Comparison of ENCODE assay signal across 9 mouse cellular contexts in genomic region chr5:116116567-116116966, GRCm38 (mm10). TPM values are rescaled to one million over a fixed set of nuclear protein-coding genes. Genes with fewer than 3 reads are reported as not detected.
DNase-seq lines count a peak whose midpoint lies in the region; ATAC-seq and TF ChIP-seq lines count a peak whose summit lies in the region.
"Had no signal": no experiment of that assay in that cellular context is flagged by ENCODE, and none has a peak within 500 bp of the region (broad histone marks: within the 10 kb centered on the region; RNA-seq: fewer than 3 reads in every experiment).

No protein-coding gene starts in this region.

- no peak overlapping the region for H3K9ac ChIP-seq in neural tube, embryonic 15.5 days (replicated peaks)
- no peak overlapping the region for H3K9ac ChIP-seq in liver, embryonic 13.5 days
- H3K9ac ChIP-seq: neural tube, embryonic 13.5 days had no signal

- no peaks in the 10 kb centered on the region; the same call in 1 of the 2 replicates for H3K27me3 ChIP-seq in neural tube, embryonic 15.5 days (replicated peaks)
- H3K27me3 ChIP-seq in cerebellum, adult 2 months (ENCODE audit: control insufficient read depth, insufficient read depth, low read length): peaks cover 1% of the 10 kb centered on the region; the same call in 1 of the 2 replicates
- no peaks in the 10 kb centered on the region for H3K27me3 ChIP-seq in liver, embryonic 13.5 days
- no peaks in the 10 kb centered on the region for H3K27me3 ChIP-seq in small intestine, adult 2 months (ENCODE audit: control insufficient read depth, insufficient read depth, low read length)
- H3K27me3 ChIP-seq: neural tube, embryonic 13.5 days had no signal

- H3K4me2 ChIP-seq in neural tube, embryonic 15.5 days: no peak overlapping the region
- H3K4me2 ChIP-seq in liver, embryonic 13.5 days: no peak overlapping the region
- H3K4me2 ChIP-seq: neural tube, embryonic 13.5 days had no signal

- H3K4me1 ChIP-seq in neural tube, embryonic 15.5 days: no peaks in the 10 kb centered on the region; the same call in 1 of the 2 replicates
- no peaks in the 10 kb centered on the region for H3K4me1 ChIP-seq in cerebellum, adult 2 months (ENCODE audit: control insufficient read depth, insufficient read depth, low read length)
- H3K4me1 ChIP-seq in liver, embryonic 13.5 days (replicated peaks): no peaks in the 10 kb centered on the region
- H3K4me1 ChIP-seq in small intestine, adult 2 months (ENCODE audit: control insufficient read depth, insufficient read depth, insufficient read length, low read length): no peaks in the 10 kb centered on the region
- H3K4me1 ChIP-seq: neural tube, embryonic 13.5 days had no signal

- H3K9me3 ChIP-seq in neural tube, embryonic 15.5 days (replicated peaks): no peaks in the 10 kb centered on the region
- no peaks in the 10 kb centered on the region for H3K9me3 ChIP-seq in liver, embryonic 13.5 days (replicated peaks)
- H3K9me3 ChIP-seq: neural tube, embryonic 13.5 days had no signal

- no peak for TF ChIP-seq POLR2A in cerebellum, adult 2 months (IDR thresholded peaks at IDR 0.05; ENCODE audit: borderline replicate concordance, insufficient read depth, low read length)
- TF ChIP-seq POLR2A in small intestine, adult 2 months (IDR thresholded peaks at IDR 0.05; ENCODE audit: low read depth, low read length): no peak

- DNase-seq in neural tube, embryonic 10.5 days (ENCODE audit: extremely low spot score, low spot score): peak; percentile 55
- DNase-seq in T-cell, adult 2 months (ENCODE audit: low spot score): peak; percentile 64
- peak; percentile 18 to 40 for DNase-seq in cerebellum, adult 2 months
- DNase-seq in heart, postnatal 4 days: peak; percentile 29
- DNase-seq in liver, embryonic 13.5 days: peak; percentile 41

- no peak for ATAC-seq in neural tube, embryonic 15.5 days (ENCODE audit: low FRiP score)
- ATAC-seq in liver, embryonic 13.5 days (ENCODE audit: low read depth): no peak

- no peak overlapping the region for H3K4me3 ChIP-seq in neural tube, embryonic 15.5 days (replicated peaks)
- H3K4me3 ChIP-seq in cerebellum, adult 2 months (replicated peaks; ENCODE audit: insufficient read depth, low read depth, low read length): no peak overlapping the region
- H3K4me3 ChIP-seq in liver, embryonic 13.5 days (replicated peaks): no peak overlapping the region
- H3K4me3 ChIP-seq in small intestine, adult 2 months (ENCODE audit: low read depth, low read length): no peak overlapping the region
- H3K4me3 ChIP-seq: neural tube, embryonic 13.5 days had no signal

- TF ChIP-seq CTCF in cerebellum, adult 2 months (IDR thresholded peaks at IDR 0.05; ENCODE audit: borderline replicate concordance, insufficient read depth, low read depth, low read length): peak; percentile 91
- peak; percentile 92; the same call in 1 of the 2 replicates for TF ChIP-seq CTCF in small intestine, adult 2 months (IDR thresholded peaks at IDR 0.05; ENCODE audit: extremely low read depth, insufficient read length, insufficient replicate concordance, low read depth, low read length)

- no peaks in the 10 kb centered on the region for H3K36me3 ChIP-seq in neural tube, embryonic 15.5 days
- no peaks in the 10 kb centered on the region for H3K36me3 ChIP-seq in liver, embryonic 13.5 days
- no peaks in the 10 kb centered on the region for H3K36me3 ChIP-seq in small intestine, adult 2 months (ENCODE audit: control insufficient read depth, insufficient read depth, low read length)
- H3K36me3 ChIP-seq: neural tube, embryonic 13.5 days had no signal

- no peak overlapping the region for H3K27ac ChIP-seq in neural tube, embryonic 15.5 days (replicated peaks)
- H3K27ac ChIP-seq in cerebellum, adult 2 months (ENCODE audit: insufficient read depth, low read length): no peak overlapping the region
- H3K27ac ChIP-seq in liver, embryonic 13.5 days: no peak overlapping the region
- H3K27ac ChIP-seq in small intestine, adult 2 months (ENCODE audit: insufficient read depth, low read depth, low read length): no peak overlapping the region
- H3K27ac ChIP-seq: neural tube, embryonic 13.5 days had no signal

- 48% methylated on average over 9 of the region's 9 CpGs for WGBS in neural tube, embryonic 15.5 days
- WGBS in cerebellum, adult 2 months: 45% methylated on average over 9 of the region's 9 CpGs
- WGBS in liver, embryonic 13.5 days (ENCODE audit: insufficient replicate concordance): 16% methylated on average over 9 of the region's 9 CpGs
- whole genome bisulfite sequencing in small intestine, adult 2 months: 36% methylated on average over 9 of the region's 9 CpGs

RNA-seq across cellular contexts. Expression of gene Tmem233, which starts 33.5 kb away (rescaled TPM):
- polyA plus RNA-seq in neural tube, embryonic 15.5 days (2015; fragmentation: Nextera tagmentation; extraction: Ambion mirVana): 0.10 TPM in 1 of 2 replicates, not detected in the other
- not detected in 2 replicates for polyA plus RNA-seq in cerebellum, adult 2 months (2012; rRNA removed)
- not detected for total RNA-seq in heart, postnatal 4 days (2021)
- polyA plus RNA-seq in liver, embryonic 13.5 days (2015; fragmentation: Nextera tagmentation; extraction: Ambion mirVana): not detected in 2 replicates
- 0.05 TPM in 1 of 2 replicates, not detected in the other for polyA plus RNA-seq in small intestine, adult 2 months (2012; rRNA removed)
- total RNA-seq: heart, postnatal 10 days had no signal
- polyA plus RNA-seq: neural tube, embryonic 13.5 days had no signal
